Mouse (Mus musculus) ES-E14 (cell line): ENCODE results near the gene Prpf40b. TPM values are rescaled to one million over a fixed set of nuclear protein-coding genes. Genes with fewer than 3 reads are reported as not detected.

Experiments used
- DNase-seq: peaks from one replicate; pipeline ENCODE4 v3.0.0-alpha.2; 2013; ENCODE audit warnings: low read depth, low spot score
- H3K27ac ChIP-seq: 2 replicates; pipeline ENCODE4 v1.5.1; 2012; ENCODE audit warnings: low read depth, mild to moderate bottlenecking, low read length, moderate library complexity, mixed read lengths; ENCODE audit not compliant: poor library complexity, insufficient read depth, severe bottlenecking
- H3K36me3 ChIP-seq: 2 replicates; pipeline ENCODE4 v1.6.1; 2012; ENCODE audit warnings: mild to moderate bottlenecking, low read length, moderate library complexity, mixed read lengths; ENCODE audit not compliant: control insufficient read depth, poor library complexity, insufficient read depth, severe bottlenecking
- H3K4me1 ChIP-seq, 2 experiments: fragments of 150-350 bp in 1 of 2; sonication (generic) in 1 of 2; 2 replicates each; pipeline ENCODE4 v1.6.1; 2012; ENCODE audit warnings: low read length in 2 of 2, mild to moderate bottlenecking in 1 of 2, mixed read lengths in 1 of 2; ENCODE audit not compliant: control insufficient read depth in 2 of 2, insufficient read depth in 2 of 2, poor library complexity in 1 of 2
- H3K4me3 ChIP-seq, 2 experiments: fragments of 150-350 bp in 1 of 2; sonication (generic) in 1 of 2; 2 replicates each; pipeline ENCODE4 v1.5.1; 2012; ENCODE audit warnings: low read length in 2 of 2, low read depth in 1 of 2, mild to moderate bottlenecking in 1 of 2, mixed read lengths in 1 of 2; ENCODE audit not compliant: insufficient read depth in 1 of 2, poor library complexity in 1 of 2, severe bottlenecking in 1 of 2
- H3K9ac ChIP-seq: 2 replicates; pipeline ENCODE4 v1.6.1; 2012; ENCODE audit warnings: low read depth, mild to moderate bottlenecking, low read length, mixed read lengths; ENCODE audit not compliant: poor library complexity, insufficient read depth, severe bottlenecking
- H3K9me3 ChIP-seq: fragments of 150-350 bp; sonication (generic); 2 replicates; pipeline ENCODE4 v1.6.1; 2012; ENCODE audit warnings: low read depth, mild to moderate bottlenecking, low read length; ENCODE audit not compliant: control insufficient read depth, insufficient read depth
- CHD2 ChIP-seq: IDR thresholded peaks from 2 replicates; pipeline ENCODE4 v1.6.1; 2014; ENCODE audit warnings: mild to moderate bottlenecking, low read depth, low read length, inconsistent platforms
- HCFC1 ChIP-seq: IDR thresholded peaks from 2 replicates; pipeline ENCODE4 v1.6.1; 2012; ENCODE audit warnings: low read length, inconsistent platforms, borderline replicate concordance; ENCODE audit not compliant: insufficient read depth
- MAFK ChIP-seq: IDR thresholded peaks from 2 replicates; pipeline ENCODE4 v1.6.1; 2014; ENCODE audit warnings: mild to moderate bottlenecking, low read depth, low read length, inconsistent platforms; ENCODE audit not compliant: insufficient read depth
- ZC3H11A ChIP-seq: IDR thresholded peaks from 2 replicates; pipeline ENCODE4 v1.6.1; 2012; ENCODE audit warnings: low read depth, mild to moderate bottlenecking, inconsistent platforms, low read length, borderline replicate concordance
- ZNF384 ChIP-seq: IDR thresholded peaks from 2 replicates; pipeline ENCODE4 v1.6.1; 2012; ENCODE audit warnings: low read depth, low read length, inconsistent platforms
- in situ Hi-C, 2 experiments: fragments of 600-800 bp; cut with MboI; formaldehyde crosslinking; loops; one replicate each; pipeline ENCODE4 v1.15.1; 2025; ENCODE audit warnings: low sequenced_read_pairs in 2 of 2, inconsistent platforms in 1 of 2; ENCODE audit not compliant: unreplicated experiment in 2 of 2
- total RNA-seq: library from RNA; depleted of rRNA; stranded (reverse); fragments of 300-350 nt; gene quantifications from 2 replicates; pipeline ENCODE4 v1.2.3, GENCODE M21; 2012

Prpf40b gene
- total RNA-seq, 1 experiment, result 42.4 TPM

DNA sequence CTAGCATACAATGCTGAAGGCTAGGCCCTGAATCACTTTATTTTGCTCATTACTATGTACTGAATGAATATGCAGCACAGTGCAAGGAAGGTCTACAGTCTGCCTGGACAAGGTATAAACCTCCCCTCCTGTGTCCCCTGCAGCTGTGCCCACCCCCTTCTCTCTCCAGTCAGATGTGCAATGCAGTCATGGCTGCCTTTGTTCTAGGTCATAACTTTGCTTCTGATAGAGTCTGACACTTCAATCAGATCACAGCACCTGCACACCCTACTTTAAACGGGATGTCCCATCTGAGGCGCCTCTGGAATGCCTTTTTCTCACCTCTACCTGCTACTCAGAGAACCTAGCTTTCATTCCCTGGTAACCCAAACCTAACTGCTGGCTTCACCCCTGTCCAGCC, 44.0 kb downstream of the Prpf40b start:
- H3K9me3 ChIP-seq, result no peaks in the 10 kb centered on the region
- no peaks in the 10 kb centered on the region for H3K36me3 ChIP-seq
- no peak overlapping the region; the same call in 1 of the 2 replicates for H3K27ac ChIP-seq
- H3K9ac ChIP-seq, result no peak overlapping the region
- H3K4me3 ChIP-seq, result no peak overlapping the region
- no peak for DNase-seq
- in situ Hi-C loops, result no loop called here
- H3K4me1 ChIP-seq, result no peaks in the 10 kb centered on the region; a peak in 1 of 4 replicates
- TF ChIP-seq MAFK (no peak), ZNF384 (no peak), CHD2 (no peak), HCFC1 (no peak), ZC3H11A (no peak)

DNA sequence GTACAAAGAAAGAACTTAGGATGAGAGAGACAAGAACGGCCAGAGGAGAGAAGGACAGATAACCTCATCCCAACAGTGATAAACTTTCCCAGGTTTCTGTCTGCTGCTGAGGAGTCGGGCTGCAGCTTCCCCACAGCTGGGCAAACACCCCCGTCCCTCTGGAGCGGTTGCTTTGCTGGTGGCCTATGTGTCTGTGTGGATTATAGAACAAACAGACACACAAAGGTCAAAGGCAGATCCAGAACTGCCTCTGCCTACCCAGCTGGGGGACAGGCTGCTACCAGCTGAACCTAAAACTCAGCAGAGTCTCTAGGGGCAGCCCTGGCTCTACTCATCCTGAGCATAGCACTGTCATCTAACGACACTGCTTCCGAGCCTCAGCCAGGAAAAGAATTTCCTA, 44.8 kb downstream of the Prpf40b start:
- no peak for TF ChIP-seq CHD2
- no peak for TF ChIP-seq HCFC1
- no peak for TF ChIP-seq ZC3H11A
- Histone ChIP-seq H3K27ac (no peak overlapping the region), H3K4me3 (no peak overlapping the region), H3K36me3 (no peaks in the 10 kb centered on the region), H3K9ac (no peak overlapping the region), H3K4me1 (no peaks in the 10 kb centered on the region; a peak in 1 of 4 replicates), H3K9me3 (no peaks in the 10 kb centered on the region)
- in situ Hi-C loops, result no loop called here
- no peak for DNase-seq

DNA sequence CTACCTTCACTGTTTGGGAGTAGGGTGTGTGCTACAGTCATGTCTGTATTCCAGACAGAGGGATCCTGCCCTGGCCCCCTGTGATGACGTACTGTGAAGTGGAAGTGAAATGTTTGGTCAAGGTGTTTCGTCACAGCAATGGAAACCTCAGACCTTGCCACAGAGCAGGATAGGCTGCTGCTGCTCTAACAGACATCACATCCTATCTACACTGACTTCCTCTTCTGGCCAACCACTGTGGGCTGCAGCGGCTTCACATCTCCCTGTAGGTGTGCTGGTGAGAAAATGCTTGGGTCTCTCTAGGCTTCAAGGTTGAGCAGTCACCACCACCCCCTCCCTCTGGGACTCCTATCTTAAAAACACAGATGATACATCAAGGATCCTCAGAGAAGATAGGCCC, 46.2 kb downstream of the Prpf40b start:
- H3K27ac ChIP-seq, result no peak overlapping the region
- in situ Hi-C loops, result no loop called here
- H3K9me3 ChIP-seq, result no peaks in the 10 kb centered on the region
- H3K4me3 ChIP-seq, result no peak overlapping the region
- no peaks in the 10 kb centered on the region; a peak in 1 of 4 replicates for H3K4me1 ChIP-seq
- TF ChIP-seq MAFK (no peak), CHD2 (no peak), HCFC1 (no peak), ZNF384 (no peak)
- H3K36me3 ChIP-seq, result no peaks in the 10 kb centered on the region
- H3K9ac ChIP-seq, result no peak overlapping the region
- no peak for DNase-seq

DNA sequence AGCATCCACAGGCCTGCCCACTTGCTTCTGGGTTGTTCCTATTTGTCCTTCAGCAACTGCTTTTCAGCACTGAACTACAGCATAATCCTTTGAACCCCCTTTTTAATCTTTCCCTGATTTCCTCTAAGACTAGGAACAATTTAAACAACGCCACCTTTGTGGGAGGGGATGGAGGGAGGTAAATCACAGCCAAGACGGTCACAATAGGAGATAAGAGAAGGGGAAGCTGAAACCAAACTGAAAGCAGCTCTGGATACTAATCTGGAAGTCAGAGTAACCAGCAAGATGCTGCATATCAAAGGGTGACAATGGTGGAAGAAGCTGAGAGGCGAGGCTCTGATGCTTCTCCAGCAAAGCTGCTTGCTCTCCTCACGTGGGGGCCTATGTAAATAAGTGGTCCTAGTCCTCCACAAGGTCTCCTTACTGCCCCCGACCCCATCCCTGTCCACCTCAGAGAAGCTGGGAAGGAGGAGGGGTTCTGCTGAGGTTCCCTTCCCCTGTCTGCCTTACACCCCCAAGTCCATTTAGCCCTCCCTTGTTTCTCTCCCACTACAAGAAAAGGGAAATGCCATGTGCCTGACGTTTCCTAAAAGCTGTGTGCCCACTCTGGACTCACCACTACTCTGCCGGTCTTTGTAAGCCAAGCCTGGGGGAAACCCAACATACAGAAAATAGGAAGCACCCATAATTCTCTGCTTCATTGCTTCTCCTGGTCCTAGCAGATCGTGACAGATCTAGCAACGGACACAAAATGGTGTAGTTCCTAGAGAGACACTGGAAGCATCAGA, 47.5 kb downstream of the Prpf40b start:
- in situ Hi-C loops, result no loop called here
- Histone ChIP-seq H3K9ac (no peak overlapping the region), H3K4me1 (no peaks in the 10 kb centered on the region; a peak in 1 of 4 replicates), H3K9me3 (no peaks in the 10 kb centered on the region), H3K27ac (no peak overlapping the region), H3K36me3 (no peaks in the 10 kb centered on the region), H3K4me3 (no peak overlapping the region)
- TF ChIP-seq ZNF384 (no peak), CHD2 (no peak)
- DNase-seq, result no peak
